Mouse (Mus musculus): ENCODE measurements at regions not wholly inside any gene's neighbourhood (a gene's known extent, or its start where the extent isn't known, plus 50 kb on each side); places are given as distances from the start of the nearest gene placed in this dataset.

- TF ChIP-seq CTCF (IDR thresholded peaks at IDR 0.05; ENCODE audit: low read depth, low read length) (no peak), POLR2A (IDR thresholded peaks at IDR 0.05; ENCODE audit: insufficient read depth, low read length) (no peak)
These were observed 639.5 kb downstream of the Rwdd3 start for GRCm38 (mm10) chr3:120531880-120532580.

Data from ES-Bruce4 (cell line).